Mouse (Mus musculus) cerebellum, adult 18-20 months (tissue): Measurements from ENCODE around the gene Rffl.
A peak's percentile ranks its signal among the peaks of the same experiment; 100 is the strongest.
"Not testable (repeated sequence)": the region's sequence is repeated elsewhere in the genome, so short reads cannot be mapped to it uniquely, and the experiment has no call there.

Experiments
- DNase-seq, 2 experiments: peaks; one replicate each; pipeline ENCODE4 v3.0.0; 2021

Rffl gene

DNA sequence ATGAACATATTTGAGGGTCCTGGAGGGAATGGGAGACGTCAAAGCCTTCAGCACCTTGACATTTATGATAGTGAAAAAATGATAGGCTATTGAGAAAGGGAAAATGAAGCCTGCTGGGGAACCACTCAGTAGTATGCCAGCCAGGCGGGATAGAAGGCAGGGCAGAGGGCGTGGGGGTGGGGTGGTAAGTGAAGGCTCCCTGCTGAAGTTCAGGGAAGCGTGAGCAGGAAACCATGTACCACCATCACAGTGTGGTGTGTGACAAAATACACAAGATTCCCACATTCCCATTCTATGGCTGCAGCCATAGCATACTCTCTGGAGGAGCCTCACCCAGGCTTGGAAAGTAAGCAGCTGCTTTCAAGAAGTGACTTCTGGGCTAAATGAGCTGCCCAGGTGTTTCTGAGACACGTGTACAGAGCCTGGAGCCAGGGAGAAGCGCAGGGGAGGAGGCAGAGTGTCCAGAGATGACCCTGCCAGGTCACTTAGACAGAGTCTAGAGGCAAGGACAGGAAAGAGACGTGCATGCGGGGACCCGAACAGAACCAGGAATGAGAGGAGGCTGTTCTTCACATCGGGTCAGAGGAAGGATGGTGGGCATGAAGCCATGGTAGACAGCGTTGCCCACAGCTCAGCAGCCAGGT, 26.1 kb downstream of the Rffl start:
- DNase-seq: no peak

DNA sequence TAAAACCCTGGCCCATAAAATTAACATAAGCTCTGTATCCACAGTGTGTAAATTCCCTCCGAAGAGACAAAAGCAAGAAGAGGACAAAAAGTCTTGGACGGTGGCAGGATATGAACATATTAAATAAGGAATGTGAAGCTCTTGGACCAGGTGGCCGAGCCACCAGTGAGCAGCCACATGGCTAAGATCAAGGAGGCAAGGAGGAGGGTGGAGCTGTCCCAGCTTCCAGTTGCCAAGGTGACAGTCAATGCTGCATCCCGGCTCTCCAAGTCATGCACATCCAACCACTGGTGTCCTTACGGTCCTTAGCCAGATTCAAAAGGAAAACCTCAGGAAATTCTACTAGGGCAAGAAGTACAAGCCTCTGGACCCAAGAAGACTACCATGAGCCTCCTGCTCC, 32.5 kb downstream of the Rffl start:
- no peak for DNase-seq

DNA sequence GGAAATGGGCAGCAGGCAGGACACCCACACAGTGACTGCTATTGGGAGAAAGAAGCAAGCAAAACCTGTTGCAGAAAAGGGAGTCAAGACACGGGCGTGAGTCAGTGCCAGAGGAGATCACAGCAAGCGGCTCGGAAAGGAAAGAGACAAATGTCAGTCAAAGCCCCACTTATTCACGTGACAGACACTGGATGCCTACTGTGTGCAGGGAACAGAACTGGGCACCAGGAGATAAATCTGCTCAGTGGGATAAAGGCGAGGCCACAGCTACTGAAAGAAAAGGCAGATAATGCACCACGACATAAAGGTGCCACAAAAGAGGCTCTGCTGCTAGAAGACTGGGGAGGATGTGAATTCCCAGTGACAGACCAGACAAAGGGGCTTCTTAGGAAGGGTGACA, 33.2 kb downstream of the Rffl start:
- DNase-seq: no peak

DNA sequence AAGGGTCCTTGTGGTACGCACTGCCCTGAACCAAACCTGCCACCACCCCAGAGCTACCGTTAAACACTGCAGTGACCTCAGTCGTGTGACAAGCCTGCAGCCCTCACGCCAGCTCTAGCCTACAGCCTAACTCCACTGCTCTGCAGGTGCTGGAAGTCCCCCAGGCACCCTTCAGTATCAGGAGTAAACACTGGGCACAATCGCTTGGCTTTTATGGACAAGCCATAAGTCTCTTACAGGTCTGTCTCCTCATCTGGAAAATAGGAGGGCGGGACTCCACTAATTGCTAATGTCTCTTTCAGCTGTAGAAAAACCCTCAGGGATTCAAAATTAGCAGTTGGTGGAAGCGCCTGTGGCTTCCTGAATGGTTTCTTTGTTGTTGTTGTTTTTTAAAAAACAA, 33.8 kb downstream of the Rffl start:
- DNase-seq: no peak

DNA sequence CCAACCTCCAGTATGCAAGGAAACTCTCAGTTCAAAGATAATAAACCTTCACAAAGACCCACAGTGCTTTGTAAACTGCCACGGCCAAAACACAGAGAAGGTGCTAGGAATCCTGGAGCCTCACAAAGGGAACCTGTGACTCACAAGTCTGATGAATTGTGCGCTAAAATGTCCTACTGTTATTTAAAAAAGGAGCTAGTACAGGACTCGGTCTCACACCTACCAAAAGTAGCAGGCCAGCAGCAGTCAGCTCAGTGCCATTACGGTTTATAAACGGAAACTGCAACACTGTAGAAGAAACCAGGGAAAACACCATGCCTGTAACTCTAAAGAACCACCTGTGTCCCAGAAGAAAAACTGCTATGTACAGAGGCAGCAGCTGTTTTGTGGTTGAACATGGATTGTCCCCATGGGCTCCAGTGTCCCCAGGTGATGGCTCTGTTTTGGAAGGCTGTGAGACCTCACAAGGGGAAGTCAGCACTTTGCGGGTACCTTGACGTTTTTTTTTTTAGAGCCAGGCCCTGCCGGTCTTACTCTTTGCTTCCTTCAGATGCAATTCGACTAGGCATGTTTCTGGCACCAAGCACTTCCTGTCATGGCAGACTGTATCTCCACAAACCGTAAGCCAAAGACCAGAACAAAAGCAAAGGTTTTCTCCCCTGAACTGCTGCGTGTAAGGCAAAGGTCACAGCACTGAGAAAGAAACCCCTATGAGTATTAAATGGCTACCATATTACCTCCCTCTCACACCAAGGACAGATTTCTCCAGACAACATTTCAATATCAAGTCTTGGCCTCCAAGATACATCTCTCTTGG, 35.2 kb downstream of the Rffl start:
- no peak for DNase-seq

DNA sequence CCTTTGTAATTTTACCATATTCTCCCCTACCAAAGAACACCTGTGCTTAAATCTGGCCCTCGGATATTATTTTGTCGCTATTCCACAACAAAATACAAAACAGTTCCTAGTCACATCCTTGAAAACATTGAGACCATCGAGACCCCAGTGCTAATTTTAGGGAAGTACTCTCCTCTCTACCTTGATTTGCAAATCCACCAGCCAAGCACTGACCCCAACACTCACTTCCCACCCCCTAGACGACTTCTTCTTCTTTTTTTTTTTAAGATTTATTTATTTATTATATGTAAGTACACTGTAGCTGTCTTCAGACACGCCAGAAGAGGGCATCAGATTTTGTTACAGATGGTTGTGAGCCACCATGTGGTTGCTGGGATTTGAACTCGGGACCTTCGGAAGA, 36.7 kb downstream of the Rffl start:
- not testable (repeated sequence) for DNase-seq

DNA sequence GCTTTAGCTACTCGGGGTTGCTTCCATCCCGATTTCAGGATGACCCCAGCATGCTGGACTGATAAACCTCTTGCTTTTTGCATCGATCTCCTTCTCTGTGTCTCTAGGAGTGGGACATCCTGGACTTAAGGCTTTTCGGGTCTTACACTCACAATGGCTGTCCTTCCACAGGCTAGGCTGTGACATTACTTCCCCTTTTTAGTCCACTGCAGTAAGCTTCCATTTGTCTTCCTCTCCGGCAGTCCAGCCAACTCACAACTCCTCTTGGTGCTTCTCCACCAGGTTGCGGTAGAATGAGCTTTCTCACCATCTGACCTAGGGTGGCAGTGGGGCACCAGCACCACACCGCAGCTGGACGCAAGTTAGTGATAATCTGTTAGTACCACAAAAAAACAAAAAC, 37.1 kb downstream of the Rffl start:
- DNase-seq: no peak

DNA sequence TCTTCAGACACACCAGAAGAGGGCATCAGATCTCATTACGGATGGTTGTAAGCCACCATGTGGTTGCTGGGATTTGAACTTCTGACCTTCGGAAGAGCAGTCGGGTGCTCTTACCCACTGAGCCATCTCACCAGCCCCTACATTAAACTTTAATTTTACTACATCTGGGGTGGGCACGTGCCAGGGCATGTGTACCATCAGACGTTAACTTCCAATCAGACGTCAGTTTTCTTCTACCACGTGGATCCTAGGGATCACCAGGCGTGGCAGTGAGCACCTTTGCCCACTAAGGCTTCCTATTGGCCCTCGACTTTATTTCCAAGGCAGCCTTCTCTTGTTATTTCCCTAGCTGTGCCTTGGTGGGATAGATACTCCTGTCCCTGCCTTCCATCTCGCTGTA, 38.6 kb downstream of the Rffl start:
- DNase-seq: not testable (repeated sequence)

DNA sequence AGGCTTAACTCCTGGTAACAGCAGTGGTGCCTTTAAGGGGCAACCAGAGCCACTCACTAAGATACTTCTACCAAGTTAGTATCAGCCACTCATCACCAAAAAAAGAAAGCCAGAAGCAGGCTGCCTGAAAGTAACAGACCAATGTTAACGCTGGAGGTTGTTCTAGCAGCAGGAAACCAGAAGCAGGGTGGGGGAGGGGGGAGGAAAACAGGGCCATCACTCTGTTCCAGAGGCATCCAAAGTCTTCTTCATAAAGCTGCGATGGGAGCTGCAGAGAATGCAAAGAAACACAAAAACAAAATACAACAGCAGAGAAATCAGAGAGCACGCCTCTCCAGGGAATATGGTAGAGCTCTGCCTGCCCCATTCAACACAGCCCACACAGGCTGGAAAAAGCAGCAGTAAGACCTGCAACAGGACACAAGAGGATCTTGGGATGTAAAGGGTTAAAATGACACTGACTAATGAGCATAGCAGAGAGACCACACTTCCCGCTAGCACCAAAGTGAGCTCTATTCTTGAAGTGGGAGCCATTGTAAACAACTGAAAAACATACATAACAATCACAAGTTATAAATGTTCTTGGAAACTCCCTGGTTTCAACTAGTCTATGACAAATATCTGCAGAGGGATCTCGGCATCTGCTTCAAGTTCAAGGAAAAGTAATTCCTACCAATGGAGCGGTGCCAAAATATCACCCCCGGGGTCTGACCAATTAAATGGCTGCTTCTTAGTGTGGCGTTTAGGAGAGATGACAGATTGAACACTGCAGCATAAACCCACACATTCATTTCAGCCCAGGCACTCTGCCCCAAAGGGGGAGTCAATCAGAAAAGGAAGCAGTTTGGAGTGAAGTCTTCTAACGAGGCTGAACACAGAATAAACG, 39.8 kb downstream of the Rffl start:
- no peak for DNase-seq

DNA sequence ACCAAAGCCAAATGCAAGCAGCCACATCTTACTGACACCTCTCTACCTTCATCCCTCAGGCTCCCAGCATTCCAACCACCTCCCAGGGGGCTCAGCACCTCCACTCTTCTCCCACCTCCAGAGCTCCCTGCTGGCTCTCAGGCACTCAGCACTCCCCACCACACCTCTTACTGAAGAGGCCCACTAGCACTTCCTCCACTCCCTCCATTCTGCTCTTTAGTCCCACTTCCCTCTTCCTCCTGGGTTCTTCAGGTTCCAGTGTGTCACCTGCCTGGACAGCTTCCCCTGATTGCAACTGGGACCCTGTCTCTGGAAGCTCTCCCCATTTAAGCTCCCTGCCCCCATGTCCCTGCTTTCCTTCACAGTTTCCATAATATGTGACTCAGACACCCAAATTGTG, 44.2 kb downstream of the Rffl start:
- no peak for DNase-seq

DNA sequence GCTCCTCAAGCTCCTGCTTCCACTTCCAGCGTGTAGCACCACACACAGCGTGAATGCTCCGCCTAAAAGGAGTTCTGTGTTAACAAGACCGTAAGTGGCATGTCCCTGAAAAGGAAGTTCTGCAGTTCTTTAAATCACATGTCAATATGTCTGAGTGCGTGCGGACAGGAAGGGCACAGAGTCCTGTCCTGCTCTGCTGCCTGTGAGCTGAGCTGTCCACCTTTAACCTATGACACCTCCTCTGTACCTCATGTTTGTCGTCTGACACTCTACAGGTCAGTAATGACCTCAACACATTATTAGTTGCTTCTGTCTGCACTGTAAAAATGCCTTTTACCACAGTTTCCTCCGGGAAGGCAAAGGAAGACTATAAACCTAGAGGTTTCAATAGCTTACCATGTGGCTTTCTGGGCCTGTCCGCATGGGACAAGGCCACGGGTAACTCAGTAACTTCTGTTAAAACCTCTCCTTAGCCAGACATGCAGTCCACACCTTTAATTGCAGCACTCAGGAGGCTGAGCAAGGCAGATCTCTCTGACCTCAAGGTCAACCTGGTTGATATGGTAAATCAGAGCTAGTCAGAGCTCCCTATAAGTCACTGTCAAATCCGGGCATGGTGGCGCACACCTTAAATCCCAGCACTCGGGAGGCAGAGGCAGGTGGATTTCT, 50.1 kb downstream of the Rffl start:
- DNase-seq: no peak

DNA sequence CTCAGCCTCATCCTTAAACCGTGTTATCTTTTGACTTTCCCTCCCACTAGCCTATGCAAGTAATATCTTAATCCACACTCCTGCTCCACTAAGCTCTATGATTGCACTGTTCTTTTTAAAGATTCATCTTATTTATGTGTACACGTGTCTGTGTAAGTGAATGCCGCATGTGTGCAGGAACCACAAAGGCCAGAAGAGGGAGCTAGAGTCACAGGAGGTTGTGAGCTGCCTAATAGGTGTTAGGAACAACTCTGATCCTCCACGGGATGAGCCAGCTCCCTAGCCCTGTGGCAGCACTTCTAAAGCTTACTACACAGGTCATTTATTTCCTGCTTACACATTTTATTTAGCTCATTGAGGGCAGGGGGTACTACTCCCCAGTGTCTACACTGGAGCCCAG, 51.7 kb downstream of the Rffl start:
- no peak for DNase-seq

DNA sequence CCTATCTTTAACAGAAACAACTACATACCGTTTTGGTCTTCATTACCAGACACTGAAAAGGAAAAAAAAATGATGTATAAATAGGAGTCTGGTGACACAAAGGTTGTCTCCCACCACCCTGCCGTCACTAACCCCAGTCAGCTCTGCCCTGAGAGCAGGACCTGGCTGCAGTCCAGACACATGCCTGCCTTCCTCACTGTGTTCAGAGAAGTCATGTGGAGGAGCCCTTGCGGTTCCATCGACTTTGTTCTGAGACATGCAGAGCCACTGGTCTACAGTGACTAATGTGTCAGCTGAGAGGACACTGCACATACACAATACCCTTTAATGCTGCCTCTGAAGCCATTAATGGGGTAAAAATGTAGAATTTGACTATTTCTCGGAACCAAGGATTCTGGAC, 62.5 kb downstream of the Rffl start:
- DNase-seq: no peak

DNA sequence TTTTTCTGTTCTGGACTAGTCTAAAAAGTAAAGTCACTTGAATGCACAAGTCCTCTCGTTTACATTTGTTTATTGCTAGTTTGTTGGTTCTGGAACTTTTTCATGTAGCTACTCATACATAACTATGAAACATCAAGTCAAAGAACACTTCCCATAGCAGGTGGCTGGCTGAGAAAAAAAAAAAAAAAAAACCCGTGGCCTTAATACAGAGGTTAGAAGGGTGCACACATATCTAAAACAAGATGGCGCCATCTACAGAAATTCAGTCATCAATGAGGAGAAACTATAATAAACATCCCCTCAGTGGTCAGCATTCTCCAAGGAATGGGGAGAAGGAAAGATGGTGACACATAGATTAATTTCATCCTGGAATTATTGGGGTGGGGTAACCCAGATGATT, 63.6 kb downstream of the Rffl start:
- no peak for DNase-seq

DNA sequence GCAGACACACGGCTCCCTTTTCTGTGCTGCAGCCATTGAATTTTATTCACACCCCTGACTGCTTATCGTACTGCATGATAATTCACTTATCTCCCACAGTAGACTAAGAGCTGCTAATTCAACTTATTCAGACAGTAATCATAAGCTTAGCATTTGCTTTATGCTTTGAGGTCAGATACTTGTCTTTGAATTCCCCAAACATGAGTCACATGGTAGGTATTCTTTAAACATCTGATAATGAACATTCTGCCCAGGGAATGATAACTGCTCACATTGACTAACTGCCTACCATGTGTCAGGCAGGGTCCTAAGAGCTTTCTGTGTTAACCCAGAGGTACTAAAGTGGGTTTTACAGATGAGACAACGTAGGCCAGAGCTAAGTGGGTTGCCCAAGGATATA, 64.4 kb downstream of the Rffl start:
- no peak for DNase-seq

DNA sequence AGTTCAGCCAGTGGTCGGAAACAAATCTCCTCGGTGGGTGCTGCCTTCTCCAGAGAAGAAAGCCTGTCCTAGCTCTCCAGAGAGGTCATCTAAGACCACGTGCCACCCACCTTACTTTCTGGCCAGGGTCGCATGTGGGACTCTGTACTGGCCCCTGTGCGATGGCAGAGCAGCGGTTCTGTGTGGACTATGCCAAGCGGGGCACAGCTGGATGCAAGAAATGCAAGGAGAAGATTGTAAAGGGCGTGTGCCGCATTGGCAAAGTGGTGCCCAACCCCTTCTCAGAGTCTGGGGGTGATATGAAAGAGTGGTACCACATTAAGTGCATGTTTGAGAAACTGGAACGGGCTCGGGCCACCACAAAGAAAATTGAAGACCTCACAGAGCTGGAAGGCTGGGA, 87.6 kb downstream of the Rffl start:
- no peak for DNase-seq

DNA sequence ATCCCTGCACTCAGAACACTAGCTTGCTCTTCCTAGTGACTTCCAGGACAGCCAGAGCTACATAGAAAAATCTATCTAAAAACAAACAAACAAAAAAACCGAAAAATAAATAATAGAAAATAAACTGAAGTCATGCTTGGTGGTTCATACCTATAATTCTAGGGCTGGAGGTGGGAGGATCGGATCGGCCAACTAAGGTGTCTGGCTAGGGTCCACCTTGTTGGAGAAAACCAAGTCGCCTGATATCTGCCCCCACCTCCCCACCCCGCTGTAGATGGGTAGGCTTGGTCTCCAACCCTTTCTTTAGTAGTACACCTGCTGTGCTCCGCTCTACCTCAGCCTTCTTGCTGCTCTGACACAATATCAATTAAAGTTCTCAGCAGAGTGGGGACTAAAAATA, 88.8 kb downstream of the Rffl start:
- no peak for DNase-seq

DNA sequence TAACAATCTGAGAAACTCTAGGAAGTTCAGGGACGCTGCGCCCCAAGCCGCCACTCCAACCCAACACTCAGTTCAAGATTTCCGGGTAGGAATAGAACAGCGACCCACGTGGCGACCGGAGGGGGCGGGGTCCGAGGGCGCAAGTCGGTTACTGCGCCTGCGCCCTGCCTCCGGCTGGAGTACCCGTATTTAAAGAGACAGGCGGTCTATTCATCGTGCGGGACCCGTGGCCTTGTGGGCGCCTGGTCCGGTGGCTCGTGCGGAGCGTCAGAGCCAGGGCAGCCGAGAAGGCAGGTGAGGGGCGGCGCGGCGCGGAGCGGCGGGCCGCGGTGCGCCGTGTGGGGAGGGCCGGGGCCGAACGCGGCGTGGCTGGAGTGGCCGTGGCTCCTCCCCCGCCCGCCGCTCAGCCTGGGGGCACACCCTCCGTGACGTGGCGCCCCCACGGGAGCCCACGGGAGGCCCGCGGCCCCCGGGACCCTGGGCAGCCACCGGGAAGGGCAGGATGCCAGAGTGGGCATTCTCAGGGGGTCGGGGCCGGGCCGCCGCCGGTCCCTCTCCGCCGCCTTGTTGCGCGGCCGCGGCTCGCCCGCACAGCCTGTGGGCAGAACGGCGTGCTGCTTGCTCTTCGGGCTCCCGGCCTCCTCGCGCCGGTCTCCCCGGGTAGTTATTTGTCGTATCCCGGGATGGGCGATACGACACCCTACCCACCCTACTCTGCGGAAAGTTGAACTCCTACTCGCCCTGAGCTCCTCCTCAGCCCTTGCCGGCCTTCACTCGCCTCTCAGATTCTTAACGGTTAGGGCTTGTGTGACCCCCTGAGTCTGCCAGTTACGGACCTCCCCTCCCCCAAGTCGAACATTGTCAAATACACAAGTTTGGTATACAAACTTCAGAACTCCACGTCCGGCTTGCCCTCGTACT, 89.8 kb downstream of the Rffl start, which contains the start of gene Lig3:
Lig3 (plus strand) TSS at position 126 of the 921 bp plus-strand sequence.
- DNase-seq: peak; percentile 92 to 97

DNA sequence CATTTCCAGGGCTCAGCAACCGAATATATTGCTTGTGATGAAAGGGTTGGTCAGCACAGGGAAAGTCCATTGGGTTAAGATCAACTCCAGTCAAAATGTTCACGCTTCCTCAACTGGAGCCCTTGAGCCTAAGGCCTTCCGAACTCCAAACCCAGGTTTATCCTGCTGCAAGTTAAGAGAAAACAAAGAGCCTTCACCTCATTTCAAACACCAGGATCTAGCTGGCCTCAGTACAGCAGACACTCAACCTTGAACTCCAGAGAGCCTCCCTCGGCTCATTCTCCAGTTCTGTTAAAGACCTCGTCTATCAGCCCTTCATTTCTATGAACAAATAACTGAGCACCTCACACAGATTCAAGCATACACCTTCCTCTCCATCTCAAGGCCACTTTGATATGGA, 90.9 kb downstream of the Rffl start:
- no peak for DNase-seq

DNA sequence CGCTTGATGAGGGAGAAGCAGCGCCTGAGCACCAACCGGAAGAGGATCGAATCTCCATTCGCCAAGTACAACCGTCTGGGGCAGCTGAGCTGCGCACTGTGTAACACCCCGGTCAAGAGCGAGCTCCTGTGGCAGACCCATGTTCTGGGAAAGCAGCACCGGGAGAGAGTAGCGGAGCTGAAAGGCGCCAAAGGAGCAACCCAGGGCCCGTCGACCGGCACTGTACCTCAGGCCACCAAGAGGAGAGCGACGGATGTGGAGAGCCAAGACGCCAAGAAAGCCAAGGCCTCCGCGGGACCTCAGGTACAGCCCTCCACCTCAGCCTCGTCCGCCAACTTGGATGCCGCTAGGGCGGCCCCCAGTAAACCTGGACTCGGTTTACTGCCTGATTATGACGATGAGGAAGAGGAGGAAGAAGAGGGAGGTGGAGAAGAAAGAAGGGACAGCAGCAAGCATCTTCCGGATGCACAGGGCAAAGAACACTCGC, 106.5 kb downstream of the Rffl start:
- DNase-seq: no peak

DNA sequence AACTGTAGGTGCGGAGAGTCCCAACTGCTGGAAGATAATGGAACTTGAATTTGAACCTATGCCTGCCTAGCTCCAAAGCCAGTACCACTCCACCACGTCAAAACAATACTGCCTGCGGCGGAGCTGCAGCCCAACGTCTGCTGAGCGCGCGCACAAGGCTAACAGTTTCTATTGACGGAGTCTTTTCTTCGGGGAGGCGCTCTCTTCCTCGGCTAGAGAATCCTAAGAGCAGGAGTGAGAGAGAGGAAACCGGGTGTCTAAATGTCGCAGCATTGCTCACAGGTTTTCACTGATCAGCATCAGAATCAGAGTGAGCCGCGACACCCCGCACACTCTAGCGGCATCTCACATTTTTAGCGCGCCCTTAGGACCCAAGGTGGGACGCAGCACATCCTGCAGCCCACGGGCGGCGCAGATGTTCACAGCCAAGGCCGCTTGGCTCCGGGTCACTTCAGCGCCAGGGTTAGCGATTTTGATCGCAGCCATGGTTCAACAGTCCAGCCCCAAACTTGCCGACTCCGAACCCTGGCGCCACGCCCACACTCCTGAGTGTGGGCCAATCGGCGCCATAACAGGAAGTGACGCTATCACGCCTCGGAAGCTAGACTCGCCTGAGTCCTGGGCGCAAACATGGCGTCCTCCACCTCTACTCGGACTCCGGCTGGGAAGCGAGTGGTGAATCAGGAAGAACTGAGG, 107.1 kb downstream of the Rffl start, which contains the start of the genes Cct6b and Zfp830:
Cct6b (minus strand) TSS at position 580 of the 696 bp plus-strand sequence.
Zfp830 (plus strand) TSS at position 604 of the 696 bp plus-strand sequence.
- peak; percentile 93 to 97 for DNase-seq
